ENCODE assay signal across 8 mouse cellular contexts in the genomic region with DNA sequence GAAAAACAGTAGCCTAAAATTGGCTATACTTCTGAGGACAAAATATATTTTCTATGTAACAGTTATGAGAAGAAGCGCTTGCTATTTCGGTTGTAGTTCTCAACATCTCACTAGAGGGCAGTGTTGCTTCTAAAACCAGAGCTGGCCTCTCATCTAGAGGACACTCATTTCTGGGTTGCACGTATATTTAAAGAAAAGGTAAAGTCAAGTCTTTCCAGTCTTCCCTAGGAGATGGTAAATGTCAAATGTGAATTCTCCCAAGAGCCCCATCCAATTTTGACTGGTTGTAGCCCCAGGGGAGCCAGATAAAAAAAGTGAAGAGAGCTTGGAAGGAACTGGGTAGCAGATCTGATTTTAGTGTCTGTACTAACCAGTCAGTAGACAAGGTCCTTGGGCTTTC. TPM values are rescaled to one million over a fixed set of nuclear protein-coding genes. Genes with fewer than 3 reads are reported as not detected.
DNase-seq lines count a peak whose midpoint lies in the region; ATAC-seq and TF ChIP-seq lines count a peak whose summit lies in the region.

No protein-coding gene starts in this region.

- TF ChIP-seq CTCF in CH12.LX (conservative IDR thresholded peaks at IDR 0.05 in 1 of 2, IDR thresholded peaks at IDR 0.05 in 1 of 2; ENCODE audit: low read depth in 2 of 2, low read length in 2 of 2) = peak; percentile 46 to 90
- TF ChIP-seq CTCF in liver, postnatal 0 days (IDR thresholded peaks at IDR 0.05; ENCODE audit: low read depth) = peak; percentile 77

- H3K9ac ChIP-seq in CH12.LX (ENCODE audit: insufficient read depth, low read depth) = peak overlapping the region; percentile 32; the same call in 1 of the 2 replicates
- no peak overlapping the region for H3K9ac ChIP-seq in liver, postnatal 0 days (replicated peaks)
- H3K9ac ChIP-seq in neural tube, embryonic 13.5 days = no peak overlapping the region

- DNase-seq in 416B (ENCODE audit: low read depth) (peak; percentile 73), CH12.LX (ENCODE audit: extremely low read depth) (peak; percentile 77)
- peak; percentile 70 to 73 for DNase-seq in cerebellum, adult 18-20 months
- peak; percentile 76 for DNase-seq in kidney, postnatal 14 days
- DNase-seq in liver, postnatal 0 days = peak; percentile 23

- in situ Hi-C loops in CH12.LX (cut with MboI; ENCODE audit: low pct_ligation_motif_present, low pct_unique_long_range_greater_than_20kb, low sequenced_read_pairs) = loop anchor here (10.0 to 25.0 kb wide), 2 partner anchors 330 to 458 kb away; no protein-coding TSS in a partner anchor

- H3K4me3 ChIP-seq in CH12.LX (replicated peaks in 1 of 3; ENCODE audit: low read depth in 2 of 3, low read length in 2 of 3, poor library complexity in 1 of 3) = peak overlapping the region in 1 of 3 experiments; percentile 54
- no peak overlapping the region for H3K4me3 ChIP-seq in liver, postnatal 0 days (ENCODE audit: low read depth, low read length)
- H3K4me3 ChIP-seq in neural tube, embryonic 13.5 days = no peak overlapping the region

- TF ChIP-seq RAD21 in CH12.LX (IDR thresholded peaks at IDR 0.05; ENCODE audit: low read depth, low read length) = peak; percentile 97

- no peaks in the 10 kb centered on the region for H3K36me3 ChIP-seq in CH12.LX (replicated peaks in 1 of 2; ENCODE audit: control insufficient read depth in 1 of 2, insufficient read depth in 1 of 2, low read length in 1 of 2)
- H3K36me3 ChIP-seq in liver, postnatal 0 days (replicated peaks; ENCODE audit: insufficient read depth, low read length) = no peaks in the 10 kb centered on the region
- no peaks in the 10 kb centered on the region for H3K36me3 ChIP-seq in neural tube, embryonic 13.5 days

- H3K4me1 ChIP-seq in CH12.LX (ENCODE audit: control insufficient read depth in 1 of 2, insufficient read depth in 2 of 2) = peaks cover 0 to 5% of the 10 kb centered on the region in 2 experiments; a peak in 2 of 4 replicates
- peaks cover 7% of the 10 kb centered on the region for H3K4me1 ChIP-seq in liver, postnatal 0 days (ENCODE audit: insufficient read depth)
- peaks cover 17% of the 10 kb centered on the region for H3K4me1 ChIP-seq in neural tube, embryonic 13.5 days (replicated peaks)

- no peak for TF ChIP-seq POLR2A in CH12.LX (IDR thresholded peaks at IDR 0.05; ENCODE audit: low read depth, low read length)

- H3K9me3 ChIP-seq in CH12.LX (replicated peaks; ENCODE audit: low read length) = no peaks in the 10 kb centered on the region
- no peaks in the 10 kb centered on the region for H3K9me3 ChIP-seq in liver, postnatal 0 days (ENCODE audit: low read length)
- no peaks in the 10 kb centered on the region for H3K9me3 ChIP-seq in neural tube, embryonic 13.5 days

- no peak for TF ChIP-seq EP300 in CH12.LX (IDR thresholded peaks at IDR 0.05; ENCODE audit: low read length)
- TF ChIP-seq EP300 in liver, postnatal 0 days (IDR thresholded peaks at IDR 0.05; ENCODE audit: low read depth) = no peak

- peaks cover 5% of the 10 kb centered on the region for H3K27me3 ChIP-seq in CH12.LX (replicated peaks)
- peaks cover 29% of the 10 kb centered on the region for H3K27me3 ChIP-seq in liver, postnatal 0 days (ENCODE audit: insufficient read depth, low read length)
- peaks cover 3% of the 10 kb centered on the region; the same call in 1 of the 2 replicates for H3K27me3 ChIP-seq in neural tube, embryonic 13.5 days

- no peaks in the 10 kb centered on the region for H3K79me2 ChIP-seq in CH12.LX (replicated peaks; ENCODE audit: control insufficient read depth, extremely low read depth, insufficient read depth, poor library complexity, severe bottlenecking)

- dilution Hi-C loops in CH12.LX (cut with MboI; ENCODE audit: extremely low pct_ligation_motif_present, extremely low pct_unique_long_range_greater_than_20kb, low sequenced_read_pairs) = no loop called here

- peak overlapping the region; percentile 88 for H3K4me2 ChIP-seq in CH12.LX (ENCODE audit: insufficient read depth, low read depth, poor library complexity, severe bottlenecking)
- no peak overlapping the region for H3K4me2 ChIP-seq in liver, postnatal 0 days (ENCODE audit: low read depth, low read length)
- peak overlapping the region; percentile 94 for H3K4me2 ChIP-seq in neural tube, embryonic 13.5 days

- H3K27ac ChIP-seq in CH12.LX (ENCODE audit: insufficient read depth, low read depth) = no peak overlapping the region
- H3K27ac ChIP-seq in liver, postnatal 0 days (ENCODE audit: low read depth) = no peak overlapping the region
- H3K27ac ChIP-seq in neural tube, embryonic 13.5 days (replicated peaks) = no peak overlapping the region

- 0 out of 2 replicates have a peak, but pooled peaks have one; percentile 36 for ATAC-seq in granulocyte monocyte progenitor cell, adult 5-6 weeks (replicated peaks; ENCODE audit: poor library complexity, severe bottlenecking)
- no peak for ATAC-seq in liver, postnatal 0 days
- ATAC-seq in neural tube, embryonic 13.5 days (ENCODE audit: low read depth) = no peak
- ATAC-seq in erythroid progenitor cell, adult 5-6 weeks (replicated peaks; ENCODE audit: low FRiP score, poor library complexity, severe bottlenecking) = no peak

- WGBS in liver, postnatal 0 days (ENCODE audit: insufficient replicate concordance) = 4% methylated on average over 3 of the region's 3 CpGs
- 5% methylated on average over 3 of the region's 3 CpGs for WGBS in neural tube, embryonic 13.5 days

TF ChIP-seq in CH12.LX, 34 proteins besides CTCF, POLR2A, EP300 and RAD21:
- TF ChIP-seq E2F4 (IDR thresholded peaks at IDR 0.05; ENCODE audit: insufficient replicate concordance, low read depth, low read length) = no peak
- TF ChIP-seq GABPA (IDR thresholded peaks at IDR 0.05; ENCODE audit: insufficient replicate concordance, low read depth, low read length) = no peak
- TF ChIP-seq ELF1 (IDR thresholded peaks at IDR 0.05; ENCODE audit: low read depth, low read length) = peak; percentile 22; the same call in 1 of the 2 replicates
- TF ChIP-seq PAX5 (IDR thresholded peaks at IDR 0.05; ENCODE audit: low read length) = no peak
- peak; percentile 30; the same call in 1 of the 2 replicates for TF ChIP-seq JUND (conservative IDR thresholded peaks at IDR 0.05; ENCODE audit: low read depth, low read length)
- no peak for TF ChIP-seq POLR2AphosphoS2 (IDR thresholded peaks at IDR 0.05; ENCODE audit: low read depth, low read length)
- TF ChIP-seq USF1 (IDR thresholded peaks at IDR 0.05; ENCODE audit: low read depth, low read length) = no peak
- peak; percentile 59 for TF ChIP-seq ZC3H11A (IDR thresholded peaks at IDR 0.05; ENCODE audit: low read depth, low read length)
- TF ChIP-seq KAT2A (IDR thresholded peaks at IDR 0.05; ENCODE audit: insufficient replicate concordance, low read length) = no peak
- TF ChIP-seq RCOR1 (conservative IDR thresholded peaks at IDR 0.05; ENCODE audit: low read depth, low read length) = no peak
- TF ChIP-seq MAZ (IDR thresholded peaks at IDR 0.05; ENCODE audit: low read depth, low read length) = 0 out of 2 replicates have a peak, but pooled peaks have one; percentile 37
- TF ChIP-seq NRF1 (IDR thresholded peaks at IDR 0.05; ENCODE audit: low read depth, low read length) = no peak
- TF ChIP-seq MAFK (IDR thresholded peaks at IDR 0.05; ENCODE audit: insufficient replicate concordance, low read length) = no peak
- peak; percentile 91 for TF ChIP-seq SMC3 (IDR thresholded peaks at IDR 0.05; ENCODE audit: low read depth, low read length)
- no peak for TF ChIP-seq ETS1 (conservative IDR thresholded peaks at IDR 0.05; ENCODE audit: low read depth, low read length)
- TF ChIP-seq CHD1 (IDR thresholded peaks at IDR 0.05; ENCODE audit: low read depth, low read length) = no peak
- no peak for TF ChIP-seq JUN (IDR thresholded peaks at IDR 0.05; ENCODE audit: insufficient read depth, low read depth, low read length)
- TF ChIP-seq IRF4 (IDR thresholded peaks at IDR 0.05; ENCODE audit: low read depth, low read length) = peak; percentile 19; the same call in 1 of the 2 replicates
- TF ChIP-seq MEF2A (IDR thresholded peaks at IDR 0.05; ENCODE audit: borderline replicate concordance, low read depth, low read length) = peak; percentile 31; the same call in 1 of the 2 replicates

RNA-seq across cellular contexts. Expression of a gene that starts 1.3 kb away (rescaled TPM):
- total RNA-seq in CH12.LX (2012; rRNA removed) (under 0.01 and 0.13 TPM in 2 replicates), CH12.LX (2014; rRNA removed) (0.07 and 0.08 TPM in 2 replicates)
- polyA plus RNA-seq in CH12.LX (2012; ENCODE audit: insufficient read length, low read depth) = 0.04 and 0.41 TPM in 2 replicates
- 0.49 TPM in 1 of 2 replicates, not detected in the other for total RNA-seq in granulocyte monocyte progenitor cell, adult 5-6 weeks (2014; fragmentation: Nextera tagmentation)
- total RNA-seq in granulocyte monocyte progenitor cell, adult 5-6 weeks (2017) = 0.17 TPM in 1 of 2 replicates, not detected in the other
- 0.15 and 0.25 TPM in 2 replicates for polyA plus RNA-seq in liver, postnatal 0 days (2015; fragmentation: Nextera tagmentation; extraction: Ambion mirVana)
- polyA plus RNA-seq in neural tube, embryonic 13.5 days (2015; fragmentation: Nextera tagmentation; extraction: Ambion mirVana) = 3.9 and 4.4 TPM in 2 replicates
- under 0.01 and 1.7 TPM in 2 replicates for total RNA-seq in erythroid progenitor cell, adult 5-6 weeks (2015; ENCODE audit: low replicate concordance)
- total RNA-seq in erythroid progenitor cell, adult 5-6 weeks (2017; ENCODE audit: low replicate concordance) = 0.53 TPM in 1 of 2 replicates, not detected in the other

RNA-seq across cellular contexts. Expression of a gene that starts 41.2 kb away (rescaled TPM):
- not detected in 2 replicates for total RNA-seq in CH12.LX (2012; rRNA removed)
- total RNA-seq in CH12.LX (2014; rRNA removed) = not detected in 2 replicates
- polyA plus RNA-seq in CH12.LX (2012; ENCODE audit: insufficient read length, low read depth) = not detected in 2 replicates
- not detected in 2 replicates for total RNA-seq in granulocyte monocyte progenitor cell, adult 5-6 weeks (2014; fragmentation: Nextera tagmentation)
- not detected in 2 replicates for total RNA-seq in granulocyte monocyte progenitor cell, adult 5-6 weeks (2017)
- 0.07 TPM in 1 of 2 replicates, not detected in the other for polyA plus RNA-seq in liver, postnatal 0 days (2015; fragmentation: Nextera tagmentation; extraction: Ambion mirVana)
- 0.49 TPM in 1 of 2 replicates, not detected in the other for polyA plus RNA-seq in neural tube, embryonic 13.5 days (2015; fragmentation: Nextera tagmentation; extraction: Ambion mirVana)
- not detected in 2 replicates for total RNA-seq in erythroid progenitor cell, adult 5-6 weeks (2015; ENCODE audit: low replicate concordance)
- not detected in 2 replicates for total RNA-seq in erythroid progenitor cell, adult 5-6 weeks (2017; ENCODE audit: low replicate concordance)

Comparison
In these comparisons a context has a peak if more than half of its experiments do, and no peak if none do; other contexts are left out.
1. DNase-seq: peak in every context shown above with its lines; median percentile 77 in CH12.LX; 76 in kidney, postnatal 14 days; 73 in 416B; 72 in cerebellum, adult 18-20 months; 23 in liver, postnatal 0 days.